Mouse (Mus musculus) small intestine, adult 2 months (tissue): ENCODE measurements around the gene Mfsd2b.
"Not testable (repeated sequence)": the region's sequence is repeated elsewhere in the genome, so short reads cannot be mapped to it uniquely, and the experiment has no call there.

Experiments used
- CTCF ChIP-seq: fragments of 200-500 bp; IDR thresholded peaks from 2 replicates; pipeline ENCODE4 v1.5.1; 2012; ENCODE audit warnings: low read depth, mild to moderate bottlenecking, control low read depth, inconsistent platforms, low read length, moderate library complexity, mixed read lengths; ENCODE audit not compliant: insufficient replicate concordance, insufficient read length; ENCODE audit errors: extremely low read depth
- POLR2A ChIP-seq: fragments of 200-500 bp; IDR thresholded peaks from 2 replicates; pipeline ENCODE4 v1.6.1; 2012; ENCODE audit warnings: low read depth, mild to moderate bottlenecking, control low read depth, inconsistent platforms, low read length, moderate library complexity

- not testable (repeated sequence) for TF ChIP-seq POLR2A, CTCF
Measured at GRCm38 (mm10) chr12:4886581-4886980, 12.4 kb upstream of the Mfsd2b start.
